Mouse (Mus musculus): Measurements from ENCODE around the gene Psors1c2.

DNA sequence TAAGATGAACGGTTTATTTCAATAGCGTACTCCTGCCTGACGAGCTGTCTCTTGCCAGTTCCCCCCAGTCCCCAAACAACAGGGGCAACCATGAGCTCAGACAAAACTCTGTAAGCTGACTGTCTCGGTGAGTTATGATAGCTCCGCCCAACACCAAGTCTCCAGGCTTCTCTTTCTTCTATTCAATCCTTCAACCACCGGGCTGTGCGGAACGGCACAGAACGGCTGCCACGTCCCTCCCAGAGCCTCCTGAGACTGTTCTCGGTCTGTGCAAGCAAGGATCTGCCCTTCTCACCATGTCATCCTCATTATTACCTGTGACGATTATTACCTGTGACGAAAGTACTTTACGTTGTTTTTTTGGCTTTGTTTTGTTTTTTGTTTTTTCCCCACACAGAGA, 37.8 kb downstream of the Psors1c2 start:
- TF ChIP-seq CTCF (IDR thresholded peaks at IDR 0.05; ENCODE audit: borderline replicate concordance, extremely low read depth, insufficient read depth, insufficient read length) (no peak), POLR2A (IDR thresholded peaks at IDR 0.05; ENCODE audit: borderline replicate concordance, extremely low read depth, insufficient read depth, insufficient read length, poor library complexity, severe bottlenecking) (no peak)

Measured in brain, embryonic 14.5 days (tissue).